Mouse (Mus musculus) erythroid progenitor cell, adult 5-6 weeks (primary cell): ENCODE results near the gene Samd1. TPM values are rescaled to one million over a fixed set of nuclear protein-coding genes. Genes with fewer than 3 reads are reported as not detected.
"Not testable (repeated sequence)": the region's sequence is repeated elsewhere in the genome, so short reads cannot be mapped to it uniquely, and the experiment has no call there.

Experiments used
- ATAC-seq: replicated peaks from 2 replicates; pipeline ENCODE4 v1.8.0; 2016; ENCODE audit warnings: moderate number of reproducible peaks, mild to moderate bottlenecking, moderate TSS enrichment, inconsistent platforms; ENCODE audit not compliant: poor library complexity, low FRiP score, severe bottlenecking
- total RNA-seq, 2 experiments: library from RNA; stranded (forward) in 1 of 2; stranded (reverse) in 1 of 2; fragments of 150-400 nt in 1 of 2; fragments of 186-747, 209-891 nt in 1 of 2; gene quantifications; 2 replicates each; pipeline versions ENCODE4 v1.2.3 to v1.2.4; 2015 to 2017; ENCODE audit warnings: low replicate concordance in 2 of 2

Gene Samd1
- total RNA-seq, 2 experiments from 2014 or later = 51.6 to 114 TPM

- ATAC-seq = no peak
These were observed 15.9 kb upstream of the Samd1 start for GRCm38 (mm10) chr8:83981533-83981932.

DNA sequence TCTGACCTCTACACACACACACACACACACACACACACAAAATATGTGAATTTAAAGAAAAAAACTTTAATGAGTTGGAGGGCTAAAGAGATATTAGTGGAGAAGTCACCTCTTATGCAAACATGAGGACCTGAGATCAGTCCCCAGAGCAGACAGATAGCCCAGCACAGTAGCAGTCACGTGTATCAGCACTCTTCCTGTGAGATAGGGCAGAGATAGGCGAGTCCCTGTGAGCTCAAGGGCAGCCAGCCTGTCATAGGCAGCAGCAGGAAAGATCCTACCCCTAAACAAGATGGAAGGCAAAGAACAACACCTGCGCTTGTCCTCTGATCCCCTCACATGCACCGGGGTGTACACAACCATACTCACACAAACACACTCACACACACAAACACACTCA lies 15.0 kb upstream of the Samd1 start:
- no peak for ATAC-seq

GRCm38 (mm10) chr8:83983222-83983621 lies 14.2 kb upstream of the Samd1 start:
- not testable (repeated sequence) for ATAC-seq

- no peak for ATAC-seq
These were observed 8.2 kb upstream of the Samd1 start for GRCm38 (mm10) chr8:83989243-83989642.

DNA sequence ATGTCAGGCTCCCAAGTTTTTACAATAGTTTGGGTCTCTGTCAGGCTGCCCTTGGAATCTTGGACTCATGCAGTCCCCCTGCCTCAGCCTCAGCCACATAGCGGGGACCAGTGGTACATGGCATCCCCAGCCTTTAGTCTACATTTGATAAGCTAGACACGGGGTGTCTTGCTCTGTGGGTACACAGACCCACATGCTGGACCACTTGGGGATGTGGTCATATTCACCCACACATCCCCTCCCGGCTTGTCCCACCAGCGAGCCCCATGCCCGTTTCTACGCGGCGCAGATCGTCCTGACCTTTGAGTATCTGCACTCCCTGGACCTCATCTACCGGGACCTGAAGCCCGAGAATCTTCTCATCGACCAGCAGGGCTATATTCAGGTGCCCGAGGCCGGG lies 7.3 kb upstream of the Samd1 start:
- no peak for ATAC-seq

DNA sequence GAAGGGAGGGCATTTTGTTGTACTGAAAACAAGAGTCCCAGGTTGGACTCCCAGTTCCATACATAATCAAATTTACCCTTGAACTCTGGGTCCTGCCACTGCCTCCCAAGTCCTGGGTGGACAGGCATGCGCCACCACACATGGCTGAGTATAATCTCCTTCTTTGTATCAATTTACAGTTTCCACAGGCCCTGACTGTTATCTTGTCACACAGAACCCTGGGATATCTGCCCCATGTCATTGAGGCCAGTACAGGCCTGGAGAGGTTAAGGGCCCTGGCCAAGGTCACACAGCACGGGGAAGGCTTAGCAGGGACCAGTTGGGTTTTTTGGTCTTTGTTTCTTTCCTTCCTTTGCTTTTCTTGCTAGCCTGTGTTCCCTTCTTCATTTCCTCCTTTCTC lies 5.0 kb upstream of the Samd1 start:
- peak; percentile 56 for ATAC-seq

- ATAC-seq = no peak
These were observed 3.4 kb upstream of the Samd1 start for GRCm38 (mm10) chr8:83994030-83994429.

DNA sequence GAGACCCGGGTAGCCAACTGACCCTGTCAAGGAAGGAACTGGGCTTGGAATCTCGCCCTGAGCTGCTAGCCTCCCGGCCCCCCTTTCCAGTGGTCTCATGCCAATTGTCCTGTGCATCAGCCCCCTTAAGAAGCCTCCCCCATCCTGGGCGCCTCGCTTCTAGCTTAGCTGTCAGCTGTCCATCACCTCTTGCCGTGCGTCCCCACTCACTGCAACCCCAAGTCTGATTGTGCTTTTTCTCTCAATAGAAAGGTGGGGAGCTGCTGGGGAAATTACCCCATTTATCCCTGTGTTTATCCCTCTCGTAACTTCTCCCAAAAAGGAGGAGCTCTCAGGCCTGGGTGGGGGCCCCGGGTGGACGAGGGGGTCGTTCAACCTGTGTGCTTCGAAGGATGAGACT lies 1.5 kb upstream of the Samd1 start:
- ATAC-seq = no peak

- peak; percentile 86 for ATAC-seq
These were observed 636 bp upstream of the Samd1 start for GRCm38 (mm10) chr8:83996567-83997505.

GRCm38 (mm10) chr8:83998231-83999056 lies 972 bp downstream of the Samd1 start:
- peak; percentile 41 for ATAC-seq

- ATAC-seq = no peak
These were observed 1.7 kb downstream of the Samd1 start for GRCm38 (mm10) chr8:83999057-83999705.

- ATAC-seq = no peak
These were observed 2.4 kb downstream of the Samd1 start for GRCm38 (mm10) chr8:83999825-84000224.

- ATAC-seq = no peak
These were observed 4.0 kb downstream of the Samd1 start, which contains the start of gene 1700067K01Rik for GRCm38 (mm10) chr8:84001281-84002000. 1700067K01Rik (plus strand) TSS chr8:84001502.

DNA sequence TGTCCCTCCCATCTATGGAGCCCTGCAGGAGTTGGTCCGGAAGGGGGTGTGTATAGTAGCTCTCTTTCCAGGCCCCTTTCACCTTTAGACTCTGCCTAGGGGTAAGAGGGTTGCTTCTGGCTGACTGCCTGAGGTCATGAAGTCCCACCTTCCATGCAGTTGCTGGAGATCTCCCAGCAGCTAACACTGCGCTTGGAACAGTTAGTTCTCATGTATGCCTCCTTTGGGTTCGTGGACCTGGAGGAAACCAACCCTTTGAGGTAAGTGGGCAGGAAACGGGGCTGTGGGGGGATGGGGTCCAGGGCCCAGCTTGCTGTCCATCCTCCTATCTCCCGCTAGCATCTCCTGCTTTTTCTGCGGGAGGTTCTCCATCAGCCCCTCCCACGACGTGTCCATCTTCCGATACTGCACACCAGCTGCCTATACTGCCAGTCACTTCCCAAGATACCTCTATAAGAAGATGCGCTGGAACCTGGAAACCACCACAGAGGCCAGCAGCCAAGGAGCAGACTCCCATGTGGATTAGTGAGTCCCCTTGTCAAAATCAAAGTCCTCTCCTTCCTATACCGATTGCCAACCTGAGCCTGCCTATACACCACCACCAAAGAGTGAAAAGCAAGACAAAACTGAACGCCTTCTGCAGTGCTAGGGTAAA lies 5.6 kb downstream of the Samd1 start:
- ATAC-seq = no peak

GRCm38 (mm10) chr8:84003612-84004246 lies 6.3 kb downstream of the Samd1 start:
- ATAC-seq = no peak

- peak; percentile 98 for ATAC-seq
These were observed 7.2 kb downstream of the Samd1 start for GRCm38 (mm10) chr8:84004533-84005201.

DNA sequence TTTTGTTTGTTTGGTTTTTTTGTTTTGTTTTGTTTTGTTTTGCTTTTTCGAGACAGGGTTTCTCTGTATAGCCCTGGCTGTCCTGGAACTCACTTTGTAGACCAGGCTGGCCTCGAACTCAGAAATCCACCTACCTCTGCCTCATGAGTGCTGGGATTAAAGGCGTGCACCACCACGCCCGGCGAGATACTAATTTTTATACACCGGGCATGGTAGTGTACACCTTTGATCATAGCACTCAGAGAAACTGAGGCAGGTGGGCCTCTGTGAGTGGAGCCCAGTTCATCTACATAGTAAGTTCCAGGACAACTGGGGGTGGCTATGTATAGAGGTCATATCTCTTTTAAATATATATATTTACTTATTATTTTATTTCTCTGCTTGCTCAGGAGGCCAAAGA lies 8.0 kb downstream of the Samd1 start:
- ATAC-seq = not testable (repeated sequence)

DNA sequence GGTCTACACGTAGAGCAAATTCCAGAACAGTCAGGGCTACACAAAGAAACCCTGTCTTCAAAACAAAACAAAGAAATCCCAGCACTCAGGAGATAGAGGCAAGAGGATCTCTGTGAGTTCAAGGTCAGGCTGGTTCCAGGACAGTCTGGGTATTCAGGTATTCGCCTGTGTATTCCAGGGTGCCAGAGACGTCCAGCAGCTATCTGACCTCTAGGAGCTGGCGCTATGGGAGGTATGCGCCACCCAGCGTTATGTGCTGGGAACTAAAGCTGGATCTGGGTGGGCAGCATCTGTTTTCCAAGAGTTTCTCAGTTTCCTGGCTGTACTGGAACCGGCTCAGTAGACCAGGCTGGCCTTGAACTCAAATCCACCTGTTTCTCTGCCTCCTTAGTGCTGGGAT lies 10.9 kb downstream of the Samd1 start:
- no peak for ATAC-seq
